Mouse (Mus musculus) gastrocnemius, postnatal 10 days (tissue): ENCODE data around the gene Brd7. TPM values are rescaled to one million over a fixed set of nuclear protein-coding genes. Genes with fewer than 3 reads are reported as not detected.
A peak's percentile ranks its signal among the peaks of the same experiment; 100 is the strongest.

Experiments
- DNase-seq: peaks from one replicate; pipeline ENCODE4 v3.0.0; 2021; ENCODE audit warnings: mixed read lengths
- total RNA-seq, 2 experiments: library from RNA; stranded (reverse); gene quantifications; 2 replicates each; pipeline ENCODE4 v1.2.3; 2021

Brd7 gene
- total RNA-seq, 2 experiments from 2014 or later, result 61.2 to 73.3 TPM

DNA sequence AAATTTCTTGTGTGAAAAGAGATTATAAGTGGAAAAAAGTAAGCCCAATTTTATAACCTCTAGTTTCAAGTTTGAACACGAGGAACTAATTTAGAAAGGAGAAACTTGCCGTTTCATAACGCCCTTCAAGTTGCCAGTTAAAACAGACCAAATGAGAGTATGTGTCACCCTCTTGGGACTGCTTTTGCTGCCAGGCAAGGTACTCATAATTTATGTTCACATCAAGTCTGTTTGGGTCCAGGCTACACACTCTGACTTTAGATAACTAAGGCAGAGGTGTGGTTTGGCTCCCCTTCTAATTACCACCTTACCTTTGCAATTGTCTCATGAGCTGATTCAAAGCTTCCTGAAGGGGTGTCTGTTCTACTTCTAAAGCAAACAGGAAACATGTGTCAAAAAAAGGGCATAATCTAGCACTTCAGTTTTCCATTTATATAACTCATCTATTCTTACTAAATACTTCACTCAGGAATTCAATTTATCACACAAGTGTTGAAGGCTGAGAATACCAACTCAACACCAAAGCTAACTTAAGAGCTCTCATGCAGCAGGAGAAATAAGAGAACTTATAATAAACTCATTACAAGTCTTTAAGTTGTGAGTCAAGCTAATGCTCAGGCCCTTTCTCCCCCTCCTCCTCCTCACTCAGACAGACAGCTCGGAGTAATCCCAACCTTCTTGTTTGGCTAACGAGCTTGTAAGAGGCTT is 4.6 kb downstream of the Brd7 start:
- no peak for DNase-seq

DNA sequence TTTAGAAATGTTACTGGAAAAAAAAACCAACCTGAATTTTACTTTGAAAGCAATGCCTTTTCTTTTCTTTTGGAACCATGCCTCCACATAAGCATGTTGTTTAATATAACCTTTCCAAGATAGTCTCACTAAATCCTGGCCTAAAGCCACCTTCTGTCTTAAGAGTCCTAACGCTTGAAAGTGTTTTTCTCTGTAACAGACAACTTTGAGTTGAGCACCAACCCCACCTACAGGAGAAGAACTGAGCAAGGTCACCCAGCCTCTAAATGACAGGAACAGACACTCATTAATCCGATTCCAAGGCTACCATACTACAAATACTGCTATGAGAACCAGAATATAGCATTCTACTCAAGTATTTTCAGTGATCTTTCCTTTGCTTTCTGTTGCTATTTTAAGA is 12.9 kb downstream of the Brd7 start:
- no peak for DNase-seq

- DNase-seq, result no peak
These were observed 20.0 kb downstream of the Brd7 start for GRCm38 (mm10) chr8:88342026-88342425.

DNA sequence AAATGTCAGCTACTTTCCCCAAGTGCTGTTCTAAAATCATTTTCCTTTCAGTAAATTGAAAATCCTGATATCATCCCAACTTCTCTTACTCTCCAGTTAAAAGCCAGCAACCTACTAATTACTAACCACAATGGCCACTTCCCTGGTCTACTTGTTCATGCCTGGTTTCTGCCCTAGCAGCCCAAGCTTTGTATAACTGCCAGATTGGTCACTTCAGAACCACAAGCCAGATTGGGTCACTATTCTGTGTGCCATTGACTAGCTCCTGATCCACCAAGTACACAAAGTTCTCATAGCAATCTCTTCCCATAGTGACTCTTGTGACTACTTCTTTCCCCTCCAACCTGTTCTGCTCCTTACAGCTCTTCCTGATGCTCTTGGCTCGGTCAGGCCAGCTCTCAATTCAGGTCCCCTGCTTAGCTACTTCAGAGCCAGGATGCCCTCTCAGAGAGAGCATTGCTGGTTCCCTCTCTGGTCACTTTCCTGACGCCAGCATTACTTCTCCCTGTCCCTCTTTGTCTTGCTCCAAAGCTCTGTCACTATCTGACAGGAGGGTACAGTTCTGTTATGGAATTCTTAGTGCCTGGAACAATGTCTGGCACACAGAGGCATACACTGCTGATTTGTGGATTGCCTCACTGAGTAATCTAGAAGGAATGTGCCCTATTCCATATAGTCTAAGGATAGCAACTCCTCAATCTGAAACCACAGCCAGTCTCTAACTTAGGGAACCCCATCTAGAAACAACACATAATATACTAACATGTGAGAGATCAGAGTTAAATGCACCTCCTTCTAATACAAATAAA is 21.9 kb downstream of the Brd7 start:
- DNase-seq, result no peak

- DNase-seq, result no peak
These were observed 22.8 kb downstream of the Brd7 start for GRCm38 (mm10) chr8:88339221-88339620.

GRCm38 (mm10) chr8:88334975-88335374 is 27.0 kb downstream of the Brd7 start:
- no peak for DNase-seq

- no peak for DNase-seq
These were observed 27.6 kb downstream of the Brd7 start for GRCm38 (mm10) chr8:88334384-88334783.

DNA sequence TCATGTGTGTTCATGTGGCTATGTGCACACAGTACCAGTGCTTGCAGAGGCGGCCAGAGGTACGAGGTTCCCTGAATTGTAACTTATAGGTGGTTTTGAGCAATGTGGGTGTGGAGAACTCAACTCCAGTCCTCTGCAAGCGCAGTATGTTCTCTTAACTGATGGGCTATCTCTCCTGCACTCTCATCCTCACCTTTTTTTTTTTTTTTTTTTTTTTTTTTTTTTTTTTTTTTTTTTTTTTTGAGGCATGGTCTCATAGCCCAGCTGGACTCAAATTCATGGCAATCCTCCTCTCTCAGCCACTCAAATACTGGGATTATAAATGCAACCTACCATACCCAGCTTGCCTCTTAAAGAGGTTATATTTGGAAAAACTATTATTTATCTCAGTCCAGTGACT is 31.2 kb downstream of the Brd7 start:
- no peak for DNase-seq

DNA sequence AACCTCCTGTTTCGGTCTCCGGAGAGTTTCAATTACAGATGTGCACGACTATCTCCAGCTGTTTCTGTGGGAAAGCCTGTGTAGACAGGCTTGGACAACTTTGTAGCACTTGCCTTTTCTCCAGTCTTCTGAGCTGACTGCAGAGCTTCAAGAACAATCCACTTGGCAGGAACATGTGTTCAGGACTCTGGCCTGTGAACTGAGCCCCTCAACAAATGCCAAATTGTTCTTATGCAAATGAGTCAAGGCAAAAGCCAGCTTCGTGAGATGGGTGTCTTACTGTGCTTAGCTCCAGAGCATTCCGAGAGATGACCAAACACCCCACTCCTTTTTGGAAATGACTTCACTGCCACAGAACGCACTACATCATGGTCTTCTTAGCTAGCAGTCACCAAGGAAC is 33.3 kb downstream of the Brd7 start:
- no peak for DNase-seq

GRCm38 (mm10) chr8:88326328-88326727 is 35.7 kb downstream of the Brd7 start:
- DNase-seq, result no peak

DNA sequence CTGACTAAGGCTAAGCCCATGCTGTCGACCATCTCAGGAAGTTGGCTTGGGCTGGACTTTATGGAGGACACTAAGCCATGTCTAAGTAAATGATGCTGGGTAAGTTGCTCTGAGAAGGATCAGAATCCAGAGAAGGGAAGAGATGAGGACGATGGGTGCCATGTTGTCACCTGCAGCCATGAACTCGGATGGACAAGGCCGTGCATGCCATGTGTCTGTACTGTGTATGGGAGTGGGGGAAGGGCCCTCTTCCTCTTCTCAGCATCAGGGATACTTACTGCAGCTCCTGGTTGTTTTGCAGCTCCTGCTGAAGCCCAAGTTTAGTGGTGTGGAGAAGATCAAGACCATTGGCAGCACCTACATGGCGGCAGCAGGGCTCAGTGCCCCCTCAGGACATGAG is 36.2 kb downstream of the Brd7 start:
- DNase-seq, result no peak

DNA sequence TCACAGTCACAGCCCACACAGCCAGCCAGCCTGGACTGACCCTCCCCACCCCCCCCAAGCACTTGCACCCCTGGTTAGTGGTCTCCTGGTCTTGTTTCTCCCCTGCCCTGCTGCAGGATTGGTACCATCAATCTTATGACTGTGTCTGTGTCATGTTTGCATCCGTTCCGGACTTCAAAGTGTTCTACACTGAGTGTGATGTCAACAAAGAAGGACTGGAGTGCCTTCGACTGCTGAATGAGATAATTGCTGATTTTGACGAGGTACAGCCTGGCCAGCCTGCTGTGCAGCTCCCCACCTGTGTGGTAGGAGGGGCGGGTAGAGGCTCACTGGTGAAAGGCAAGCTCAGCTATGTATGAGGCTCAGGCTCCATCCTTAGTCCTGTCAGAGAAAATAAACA is 36.7 kb downstream of the Brd7 start:
- DNase-seq, result no peak

GRCm38 (mm10) chr8:88324760-88325159 is 37.2 kb downstream of the Brd7 start:
- DNase-seq, result no peak

GRCm38 (mm10) chr8:88323523-88323922 is 38.5 kb downstream of the Brd7 start:
- DNase-seq, result no peak

DNA sequence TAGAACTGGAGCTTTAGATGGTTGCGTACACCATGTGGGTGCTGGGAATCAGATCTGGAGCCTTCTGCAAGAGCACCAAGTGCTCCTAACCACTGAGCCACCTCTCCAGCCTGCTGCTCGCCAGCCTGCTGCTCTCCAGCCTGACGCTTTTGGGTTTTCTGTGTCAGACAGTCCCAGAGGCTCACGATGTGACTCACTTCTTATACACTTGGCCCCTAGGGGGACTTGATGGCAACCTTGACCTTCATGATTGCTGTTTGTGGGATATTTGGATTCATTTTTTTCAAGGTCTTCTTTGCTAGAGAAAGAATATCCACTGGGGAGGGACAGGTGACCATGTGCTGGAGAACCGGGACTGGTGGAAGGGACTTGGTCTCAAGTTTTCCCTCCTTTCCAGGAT is 40.6 kb downstream of the Brd7 start:
- DNase-seq, result no peak

DNA sequence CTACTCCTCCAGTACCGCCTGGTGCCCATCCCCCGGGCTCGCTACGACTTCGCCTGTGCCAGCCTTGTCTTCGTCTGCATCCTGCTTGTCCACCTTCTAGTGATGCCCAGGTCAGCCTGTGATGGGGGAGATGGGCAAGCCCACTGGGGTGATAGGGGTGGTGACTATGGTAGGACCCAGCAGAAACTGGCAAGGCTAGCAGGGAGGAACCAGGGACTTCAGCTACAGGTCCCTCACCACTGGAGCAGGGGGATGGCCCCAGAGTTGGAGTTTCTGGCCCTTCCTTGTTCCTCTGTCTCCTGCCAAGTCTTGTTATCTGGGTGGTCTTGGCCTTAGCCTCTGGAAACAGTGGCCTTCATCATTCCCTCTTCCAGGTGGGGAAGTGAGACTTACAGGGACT is 41.9 kb downstream of the Brd7 start:
- no peak for DNase-seq

DNA sequence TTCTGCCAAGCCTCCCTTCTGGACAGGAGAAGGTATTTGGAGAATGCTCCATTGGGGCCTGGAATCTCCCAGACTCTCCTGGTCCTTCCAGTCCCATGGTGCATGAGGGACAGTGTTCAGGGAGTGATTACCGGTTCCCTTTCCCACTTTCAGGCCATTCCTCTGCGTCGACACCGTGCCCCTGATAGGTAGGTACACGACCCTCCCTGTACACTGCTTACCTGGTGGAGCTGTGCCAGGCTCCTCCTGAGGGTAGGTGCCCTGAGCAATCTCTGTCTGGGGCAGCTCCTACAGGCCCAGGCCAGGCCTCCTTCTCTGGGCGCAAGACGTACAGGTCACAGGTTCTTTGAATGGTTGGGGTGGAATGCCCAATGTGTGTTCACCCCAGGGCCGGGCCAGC is 43.8 kb downstream of the Brd7 start:
- no peak for DNase-seq

GRCm38 (mm10) chr8:88317341-88317740 is 44.7 kb downstream of the Brd7 start:
- peak; percentile 12 for DNase-seq

DNA sequence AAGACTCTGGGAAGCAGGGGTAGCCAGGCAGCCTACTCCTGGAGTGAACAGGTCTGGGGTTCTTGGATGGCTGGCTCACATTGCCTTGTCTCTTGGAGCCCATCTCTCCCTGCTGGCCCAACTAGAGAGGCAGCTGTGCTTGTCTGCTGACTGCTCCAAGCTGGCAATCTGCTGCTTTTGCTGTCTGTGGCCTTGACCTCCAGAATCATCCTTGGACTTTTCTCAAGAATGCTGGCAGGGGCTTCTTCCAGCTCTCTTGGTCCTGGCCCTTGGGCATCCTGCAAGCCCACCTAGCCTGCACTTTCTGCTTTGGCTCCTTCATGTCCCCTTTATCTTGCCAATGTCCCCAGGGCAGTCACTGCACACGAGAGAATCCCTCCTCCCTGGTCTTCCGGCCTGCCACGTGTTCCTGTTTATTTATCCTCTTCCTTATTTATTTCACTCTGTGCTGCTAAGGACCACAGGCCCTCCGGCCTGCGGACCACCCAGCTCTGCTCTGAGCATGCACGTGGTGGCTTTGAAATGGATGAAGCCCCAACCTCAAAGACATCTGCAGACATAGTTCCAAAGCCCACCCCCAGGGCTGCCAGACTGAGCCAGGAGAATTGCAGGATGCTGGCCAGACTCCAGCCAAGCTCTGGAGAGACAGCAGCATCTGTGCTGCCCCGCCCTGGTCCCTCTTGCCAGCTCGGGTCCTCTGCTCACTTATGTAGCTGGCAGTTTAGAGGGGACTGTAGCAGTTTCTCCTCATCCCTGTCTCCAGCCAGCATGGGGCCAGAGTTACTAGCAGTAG is 45.7 kb downstream of the Brd7 start:
- DNase-seq, result peak; percentile 87

DNA sequence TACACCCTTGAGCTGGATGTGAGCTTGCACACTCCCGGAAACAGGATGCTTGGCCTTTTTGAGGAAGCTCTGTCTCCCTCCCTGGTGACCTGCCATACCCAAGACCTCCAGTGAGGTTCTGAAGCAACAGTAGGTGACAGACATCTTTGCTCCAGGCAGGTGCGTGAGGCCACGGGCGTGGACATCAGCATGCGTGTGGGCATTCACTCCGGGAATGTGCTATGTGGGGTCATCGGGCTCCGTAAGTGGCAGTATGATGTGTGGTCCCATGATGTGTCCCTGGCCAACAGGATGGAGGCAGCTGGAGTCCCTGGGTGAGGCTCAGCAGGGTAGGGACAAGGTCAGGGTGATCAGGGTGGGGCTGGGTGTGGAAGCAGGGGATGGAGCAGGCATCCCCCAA is 46.7 kb downstream of the Brd7 start:
- no peak for DNase-seq

DNA sequence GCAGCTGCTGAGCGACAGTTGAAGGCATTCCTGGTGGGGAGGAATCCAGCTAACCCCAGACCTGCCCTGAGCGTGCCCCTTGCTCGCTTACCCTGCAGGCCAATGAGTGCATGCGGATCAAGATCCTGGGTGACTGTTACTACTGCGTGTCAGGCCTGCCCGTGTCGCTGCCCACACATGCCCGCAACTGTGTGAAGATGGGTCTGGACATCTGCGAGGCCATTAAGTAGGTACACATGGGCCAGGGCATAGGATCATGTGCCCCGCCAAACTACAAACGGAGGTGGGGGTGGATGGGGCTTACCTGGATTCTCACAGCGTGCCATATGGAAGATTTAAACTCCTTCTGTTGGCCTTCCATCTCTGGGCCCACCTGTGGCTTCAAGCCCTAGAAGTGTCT is 48.0 kb downstream of the Brd7 start:
- no peak for DNase-seq

- peak; percentile 85 for DNase-seq
These were observed 49.0 kb downstream of the Brd7 start for GRCm38 (mm10) chr8:88312966-88313365.

- peak; percentile 9 for DNase-seq
These were observed 51.7 kb downstream of the Brd7 start for GRCm38 (mm10) chr8:88310286-88310685.
